Mouse (Mus musculus) ES-Bruce4 (cell line): ENCODE data around the gene Scnn1g. TPM values are rescaled to one million over a fixed set of nuclear protein-coding genes. Genes with fewer than 3 reads are reported as not detected.

Experiments
- H3K27ac ChIP-seq: 2 replicates; pipeline ENCODE4 v1.5.1; 2012; ENCODE audit warnings: low read length, inconsistent platforms; ENCODE audit not compliant: insufficient read depth
- H3K27me3 ChIP-seq: 2 replicates; pipeline ENCODE4 v1.6.1; 2012; ENCODE audit warnings: mild to moderate bottlenecking, low read length, inconsistent platforms; ENCODE audit not compliant: control insufficient read depth, poor library complexity, insufficient read depth, severe bottlenecking
- H3K36me3 ChIP-seq: 2 replicates; pipeline ENCODE4 v1.6.1; 2012; ENCODE audit warnings: inconsistent platforms, mild to moderate bottlenecking, low read length, moderate library complexity; ENCODE audit not compliant: control insufficient read depth, poor library complexity, insufficient read depth, severe bottlenecking
- H3K4me1 ChIP-seq: one replicate; pipeline ENCODE4 v1.8.1; 2011; ENCODE audit warnings: low read length; ENCODE audit not compliant: control insufficient read depth, insufficient read depth
- H3K4me3 ChIP-seq: 2 replicates; pipeline ENCODE4 v1.5.1; 2011; ENCODE audit warnings: low read depth, mild to moderate bottlenecking, low read length
- H3K9ac ChIP-seq: 2 replicates; pipeline ENCODE4 v1.6.1; 2012; ENCODE audit warnings: low read depth, mild to moderate bottlenecking, inconsistent platforms; ENCODE audit not compliant: poor library complexity, severe bottlenecking
- H3K9me3 ChIP-seq: replicated peaks from 2 replicates; pipeline ENCODE4 v1.6.1; 2012; ENCODE audit warnings: mild to moderate bottlenecking, low read length, inconsistent platforms; ENCODE audit not compliant: control insufficient read depth, poor library complexity, insufficient read depth, severe bottlenecking
- CTCF ChIP-seq: IDR thresholded peaks from one replicate; pipeline ENCODE4 v1.8.1; 2011; ENCODE audit warnings: low read depth, low read length
- EP300 ChIP-seq: IDR thresholded peaks from 2 replicates; pipeline ENCODE4 v1.6.1; 2011; ENCODE audit warnings: low read depth, low read length; ENCODE audit not compliant: insufficient read depth
- POLR2A ChIP-seq: IDR thresholded peaks from one replicate; pipeline ENCODE4 v1.8.1; 2011; ENCODE audit warnings: low read length; ENCODE audit not compliant: insufficient read depth
- polyA plus RNA-seq: library from polyadenylated mRNA; stranded (reverse); fragments of >200 nt; gene quantifications from 2 replicates; pipeline ENCODE4 v1.2.4, GENCODE M21; 2011; ENCODE audit warnings: low read depth; ENCODE audit not compliant: missing spikeins, insufficient read depth, insufficient read length

Gene Scnn1g
- polyA plus RNA-seq, 1 experiment, result not detected

- Histone ChIP-seq H3K4me3 (no peak overlapping the region), H3K27ac (no peak overlapping the region), H3K36me3 (peaks cover 3% of the 10 kb centered on the region; the same call in 1 of the 2 replicates), H3K9ac (no peak overlapping the region), H3K9me3 (no peaks in the 10 kb centered on the region), H3K27me3 (no peaks in the 10 kb centered on the region), H3K4me1 (no peaks in the 10 kb centered on the region)
- TF ChIP-seq CTCF, result no peak
- TF ChIP-seq POLR2A, result no peak
Observed at GRCm38 (mm10) chr7:121699218-121699617, 35.1 kb upstream of the Scnn1g start.

- Histone ChIP-seq H3K4me1 (no peaks in the 10 kb centered on the region), H3K36me3 (peaks cover 5% of the 10 kb centered on the region; the same call in 1 of the 2 replicates), H3K9me3 (no peaks in the 10 kb centered on the region), H3K27me3 (no peaks in the 10 kb centered on the region), H3K9ac (no peak overlapping the region), H3K27ac (no peak overlapping the region), H3K4me3 (no peak overlapping the region)
- TF ChIP-seq EP300, result no peak
- TF ChIP-seq CTCF, result no peak
Observed at GRCm38 (mm10) chr7:121700480-121700879, 33.8 kb upstream of the Scnn1g start.

GRCm38 (mm10) chr7:121701983-121702382 is 32.3 kb upstream of the Scnn1g start:
- Histone ChIP-seq H3K4me3 (no peak overlapping the region), H3K9me3 (no peaks in the 10 kb centered on the region), H3K36me3 (peaks cover 5% of the 10 kb centered on the region; the same call in 1 of the 2 replicates), H3K27me3 (no peaks in the 10 kb centered on the region), H3K9ac (no peak overlapping the region), H3K27ac (no peak overlapping the region), H3K4me1 (peaks cover 2% of the 10 kb centered on the region)
- TF ChIP-seq CTCF (no peak), EP300 (no peak), POLR2A (no peak)

- Histone ChIP-seq H3K27me3 (no peaks in the 10 kb centered on the region), H3K9me3 (no peaks in the 10 kb centered on the region), H3K36me3 (peaks cover 5% of the 10 kb centered on the region; the same call in 1 of the 2 replicates), H3K9ac (no peak overlapping the region), H3K27ac (no peak overlapping the region), H3K4me3 (no peak overlapping the region), H3K4me1 (peaks cover 2% of the 10 kb centered on the region)
- no peak for TF ChIP-seq POLR2A
- TF ChIP-seq CTCF, result no peak
- no peak for TF ChIP-seq EP300
Observed at GRCm38 (mm10) chr7:121705051-121705450, 29.2 kb upstream of the Scnn1g start.

- H3K27ac ChIP-seq, result no peak overlapping the region
- TF ChIP-seq EP300 (no peak), CTCF (no peak), POLR2A (no peak)
Observed at GRCm38 (mm10) chr7:121706411-121707072, 27.7 kb upstream of the Scnn1g start.

GRCm38 (mm10) chr7:121707073-121707667 is 27.1 kb upstream of the Scnn1g start, which contains the start of gene Usp31:
TSS of gene Usp31 (minus strand) at chr7:121707253.
- H3K36me3 ChIP-seq, result peaks cover 5% of the 10 kb centered on the region; the same call in 1 of the 2 replicates
- H3K4me3 ChIP-seq, result peak within 1 kb of the TSS; percentile 97
- no peaks in the 10 kb centered on the region for H3K27me3 ChIP-seq
- TF ChIP-seq CTCF, result no peak
- TF ChIP-seq POLR2A, result no peak
- peak; percentile 69; the same call in 1 of the 2 replicates for TF ChIP-seq EP300
- peak within 1 kb of the TSS; percentile 81 for H3K9ac ChIP-seq
- no peaks in the 10 kb centered on the region for H3K9me3 ChIP-seq
- H3K27ac ChIP-seq, result no peak within 1 kb of the TSS
- peaks cover 2% of the 10 kb centered on the region for H3K4me1 ChIP-seq

More at GRCm38 (mm10) chr7:121706411-121707072, 27.7 kb upstream of the Scnn1g start:
- Histone ChIP-seq H3K4me1 (peaks cover 2% of the 10 kb centered on the region), H3K36me3 (peaks cover 5% of the 10 kb centered on the region; the same call in 1 of the 2 replicates), H3K9me3 (no peaks in the 10 kb centered on the region), H3K27me3 (no peaks in the 10 kb centered on the region), H3K4me3 (peak overlapping the region; percentile 97), H3K9ac (peak overlapping the region; percentile 81)
